Mouse (Mus musculus) limb, embryonic 13.5 days (tissue): Measurements from ENCODE around the gene Gm4779. TPM values are rescaled to one million over a fixed set of nuclear protein-coding genes. Genes with fewer than 3 reads are reported as not detected.

ENCODE experiments used
- ATAC-seq: fragments of 200-750 bp; cut with Nextera tagmentation; 2 replicates; pipeline ENCODE4 v1.8.0; 2017; ENCODE audit warnings: low read depth, moderate number of reproducible peaks, moderate TSS enrichment; ENCODE audit not compliant: low FRiP score
- H3K27ac ChIP-seq: fragments of 300-500 bp; sonication (generic); 2 replicates; pipeline ENCODE4 v1.5.1; 2015; ENCODE audit warnings: inconsistent platforms, mild to moderate bottlenecking, moderate library complexity
- H3K27me3 ChIP-seq: fragments of 300-500 bp; sonication (generic); 2 replicates; pipeline ENCODE4 v1.6.1; 2015; ENCODE audit warnings: mild to moderate bottlenecking, inconsistent platforms
- H3K36me3 ChIP-seq: fragments of 300-500 bp; sonication (generic); 2 replicates; pipeline ENCODE4 v1.6.1; 2015; ENCODE audit warnings: inconsistent platforms, mild to moderate bottlenecking, moderate library complexity
- H3K4me1 ChIP-seq: fragments of 300-500 bp; sonication (generic); 2 replicates; pipeline ENCODE4 v1.6.1; 2015; ENCODE audit warnings: inconsistent platforms
- H3K4me2 ChIP-seq: fragments of 300-500 bp; sonication (generic); replicated peaks from 2 replicates; pipeline ENCODE4 v1.6.1; 2015; ENCODE audit warnings: inconsistent platforms, mild to moderate bottlenecking, moderate library complexity
- H3K4me3 ChIP-seq: fragments of 300-500 bp; sonication (generic); 2 replicates; pipeline ENCODE4 v1.5.1; 2015; ENCODE audit warnings: moderate library complexity, mild to moderate bottlenecking, inconsistent platforms
- H3K9ac ChIP-seq: fragments of 300-500 bp; sonication (generic); 2 replicates; pipeline ENCODE4 v1.6.1; 2015; ENCODE audit warnings: mild to moderate bottlenecking, inconsistent platforms
- H3K9me3 ChIP-seq: fragments of 300-500 bp; sonication (generic); 2 replicates; pipeline ENCODE4 v1.6.1; 2016; ENCODE audit warnings: inconsistent platforms
- WGBS: fragments of 180-500 bp; shearing (Covaris S2); methylation state at CpG from one replicate; pipeline ENCODE4 v1.1.7; 2015; 5-methylcytosine and 5-hydroxymethylcytosine counted together
- polyA plus RNA-seq: library from polyadenylated mRNA; unstranded; fragments of >200 nt; fragmentation: Nextera tagmentation; extraction: Ambion mirVana; gene quantifications from 2 replicates; pipeline ENCODE4 v1.2.1, GENCODE M21; 2015

The Gm4779 gene
- polyA plus RNA-seq, 1 experiment from 2014 or later = 0.31 TPM

GRCm38 (mm10) chrX:101750144-101750543, 44.1 kb downstream of the Gm4779 start:
- no peak for ATAC-seq

GRCm38 (mm10) chrX:101741064-101741433, 53.2 kb downstream of the Gm4779 start:
- WGBS = 92% methylated on average over 1 of the region's 2 CpGs

More at GRCm38 (mm10) chrX:101750144-101750543, 44.1 kb downstream of the Gm4779 start:
- H3K4me3 ChIP-seq = no peak overlapping the region
- H3K9me3 ChIP-seq = no peaks in the 10 kb centered on the region
- H3K27ac ChIP-seq = no peak overlapping the region
- no peak overlapping the region for H3K4me2 ChIP-seq
- no peak overlapping the region for H3K9ac ChIP-seq
- peaks cover 29% of the 10 kb centered on the region; the same call in 1 of the 2 replicates for H3K27me3 ChIP-seq
- no peaks in the 10 kb centered on the region for H3K4me1 ChIP-seq
- no peaks in the 10 kb centered on the region for H3K36me3 ChIP-seq
- WGBS = 70% methylated on average over 4 of the region's 4 CpGs

GRCm38 (mm10) chrX:101740335-101741063, 53.7 kb downstream of the Gm4779 start:
- ATAC-seq = no peak
- no peak overlapping the region for H3K4me2 ChIP-seq
- peaks cover 35% of the 10 kb centered on the region for H3K27me3 ChIP-seq
- no peaks in the 10 kb centered on the region for H3K4me1 ChIP-seq
- no peak overlapping the region for H3K4me3 ChIP-seq
- H3K27ac ChIP-seq = no peak overlapping the region
- WGBS = 52% methylated on average over 6 of the region's 6 CpGs
- H3K9me3 ChIP-seq = no peaks in the 10 kb centered on the region
- H3K9ac ChIP-seq = no peak overlapping the region
- no peaks in the 10 kb centered on the region for H3K36me3 ChIP-seq

More at GRCm38 (mm10) chrX:101741064-101741433, 53.2 kb downstream of the Gm4779 start:
- Histone ChIP-seq H3K9me3 (no peaks in the 10 kb centered on the region), H3K27ac (no peak overlapping the region), H3K4me3 (no peak overlapping the region), H3K36me3 (no peaks in the 10 kb centered on the region), H3K27me3 (peaks cover 29% of the 10 kb centered on the region), H3K4me1 (no peaks in the 10 kb centered on the region), H3K9ac (no peak overlapping the region), H3K4me2 (no peak overlapping the region)
- ATAC-seq = no peak

Other genes starting within 250 kb of the Gm4779 start
- gene Ogt, start 154.4 kb downstream of the Gm4779 start, polyA plus RNA-seq = 162 and 180 TPM in 2 replicates
- 0.24 and 0.46 TPM in 2 replicates for gene Cxcr3, start 60.2 kb downstream of the Gm4779 start, polyA plus RNA-seq
- 0.20 and 0.26 TPM in 2 replicates for gene 8030474K03Rik, start 233 bp upstream of the Gm4779 start, polyA plus RNA-seq
- gene Nhsl2, start 55.0 kb upstream of the Gm4779 start, polyA plus RNA-seq = 14.6 and 17.4 TPM in 2 replicates